Mouse (Mus musculus): Measurements from ENCODE around the gene Disp1. TPM values are rescaled to one million over a fixed set of nuclear protein-coding genes. Genes with fewer than 3 reads are reported as not detected.

The Disp1 gene
- total RNA-seq, 2 experiments from 2014 or later = 14.9 to 17.0 TPM

DNA sequence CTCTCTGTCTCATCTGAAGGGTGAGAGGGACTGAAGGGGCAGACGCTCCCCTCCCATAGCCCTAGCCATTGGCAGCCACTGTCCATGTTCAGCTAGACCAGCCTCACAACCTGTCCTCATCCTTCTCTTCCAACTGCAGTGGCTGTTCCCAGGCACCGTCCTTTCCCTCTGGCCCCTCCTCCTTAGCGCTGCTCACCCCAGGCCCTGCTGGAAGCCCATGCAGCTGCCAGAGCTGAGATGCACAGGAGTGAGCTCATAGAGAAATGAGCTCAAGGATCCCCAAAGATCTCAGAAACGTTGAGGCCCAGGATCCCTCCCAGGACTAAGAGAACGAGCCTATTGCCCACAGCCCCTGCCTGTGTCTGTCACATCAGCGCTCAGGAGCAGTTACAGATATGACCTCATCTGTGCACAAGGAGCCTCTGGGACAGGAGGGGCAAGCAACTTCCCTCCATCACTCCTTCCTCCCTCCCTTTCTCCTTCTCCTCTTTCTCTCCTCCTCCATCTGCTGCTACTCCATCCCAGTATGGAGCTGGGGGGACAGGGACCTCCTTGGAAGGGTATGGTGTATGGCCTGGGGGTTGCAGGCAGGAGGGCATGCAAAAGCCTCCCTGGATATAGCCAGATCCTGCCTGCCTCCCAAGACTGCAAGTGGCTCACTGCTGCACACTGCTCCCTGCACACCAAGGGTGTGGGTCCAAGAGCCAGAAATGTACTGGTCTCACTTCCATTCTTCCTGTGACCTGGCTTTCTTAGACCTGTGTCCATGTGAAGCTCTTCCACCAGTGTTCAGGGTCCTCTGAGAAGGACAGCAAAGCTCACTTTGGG lies 181.2 kb downstream of the Disp1 start:
- DNase-seq = no peak

GRCm38 (mm10) chr1:183039404-183039803 lies 181.9 kb downstream of the Disp1 start:
- DNase-seq = no peak

Small RNA genes within 50 kb of the gene (microRNA-seq; reads per million reads assigned to microRNA genes)
- not detected for gene Gm24975

Other genes starting within 250 kb of the Disp1 start
- 10 to 100 TPM; 51.3 to 53.4 TPM for gene Aida, start 75.1 kb upstream of the Disp1 start, total RNA-seq (2021)
- 10 to 100 TPM; 50.5 to 57.0 TPM for gene Brox, start 75.7 kb upstream of the Disp1 start, total RNA-seq (2021)
- gene Mia3, start 148.0 kb upstream of the Disp1 start, total RNA-seq (2021) = 100 to 1,000 TPM; 174 to 204 TPM
- 10 to 100 TPM; 15.1 to 24.3 TPM for gene Taf1a, start 167.5 kb upstream of the Disp1 start, total RNA-seq (2021)
- gene Hhipl2, start 196.7 kb upstream of the Disp1 start, total RNA-seq (2021) = not detected

All from adrenal gland, postnatal 36 days (tissue).